Mouse (Mus musculus) neural tube, embryonic 11.5 days (tissue): ENCODE data around the gene Fbxl18. TPM values are rescaled to one million over a fixed set of nuclear protein-coding genes. Genes with fewer than 3 reads are reported as not detected.

Experiments
- ATAC-seq: fragments of 200-750 bp; cut with Nextera tagmentation; 2 replicates; pipeline ENCODE4 v1.8.0; 2017; ENCODE audit warnings: moderate number of reproducible peaks, mild to moderate bottlenecking, moderate TSS enrichment, moderate library complexity; ENCODE audit not compliant: insufficient read depth, low FRiP score, low TSS enrichment
- DNase-seq: peaks from one replicate; pipeline ENCODE4 v3.0.0-alpha.2; 2015; ENCODE audit warnings: low spot score
- H3K27ac ChIP-seq: fragments of 300-500 bp; sonication (generic); 2 replicates; pipeline ENCODE4 v1.5.1; 2014; ENCODE audit warnings: low read depth, mild to moderate bottlenecking, low read length
- H3K27me3 ChIP-seq: fragments of 300-500 bp; sonication (generic); 2 replicates; pipeline ENCODE4 v1.6.1; 2014; ENCODE audit warnings: mild to moderate bottlenecking, low read length, mixed read lengths; ENCODE audit not compliant: control insufficient read depth, insufficient read depth
- H3K36me3 ChIP-seq: fragments of 300-500 bp; sonication (generic); 2 replicates; pipeline ENCODE4 v1.6.1; 2014; ENCODE audit warnings: mild to moderate bottlenecking, low read length, moderate library complexity, mixed read lengths; ENCODE audit not compliant: control insufficient read depth, insufficient read depth
- H3K4me1 ChIP-seq: fragments of 300-500 bp; sonication (generic); 2 replicates; pipeline ENCODE4 v1.6.1; 2014; ENCODE audit warnings: low read length, mixed read lengths; ENCODE audit not compliant: control insufficient read depth, insufficient read depth
- H3K4me2 ChIP-seq: fragments of 300-500 bp; sonication (generic); 2 replicates; pipeline ENCODE4 v1.6.1; 2014; ENCODE audit warnings: low read depth, mild to moderate bottlenecking, moderate library complexity
- H3K4me3 ChIP-seq: fragments of 300-500 bp; sonication (generic); 2 replicates; pipeline ENCODE4 v1.5.1; 2014; ENCODE audit warnings: low read depth, low read length
- H3K9ac ChIP-seq: fragments of 300-500 bp; sonication (generic); 2 replicates; pipeline ENCODE4 v1.6.1; 2014; ENCODE audit warnings: mild to moderate bottlenecking, low read length
- H3K9me3 ChIP-seq: fragments of 300-500 bp; sonication (generic); 2 replicates; pipeline ENCODE4 v1.6.1; 2016; ENCODE audit warnings: low read length; ENCODE audit not compliant: control insufficient read depth
- WGBS: fragments of 180-500 bp; shearing (Covaris S2); extraction: QIAGEN DNeasy Blood & Tissue Kit; methylation state at CpG from one replicate; pipeline ENCODE4 v1.1.7; 2014; 5-methylcytosine and 5-hydroxymethylcytosine counted together
- polyA plus RNA-seq: library from polyadenylated mRNA; unstranded; fragments of >200 nt; fragmentation: Nextera tagmentation; extraction: Ambion mirVana; gene quantifications from 2 replicates; pipeline ENCODE4 v1.2.1, GENCODE M21; 2014

The Fbxl18 gene
- 12.2 and 13.7 TPM in 2 replicates for polyA plus RNA-seq

DNA sequence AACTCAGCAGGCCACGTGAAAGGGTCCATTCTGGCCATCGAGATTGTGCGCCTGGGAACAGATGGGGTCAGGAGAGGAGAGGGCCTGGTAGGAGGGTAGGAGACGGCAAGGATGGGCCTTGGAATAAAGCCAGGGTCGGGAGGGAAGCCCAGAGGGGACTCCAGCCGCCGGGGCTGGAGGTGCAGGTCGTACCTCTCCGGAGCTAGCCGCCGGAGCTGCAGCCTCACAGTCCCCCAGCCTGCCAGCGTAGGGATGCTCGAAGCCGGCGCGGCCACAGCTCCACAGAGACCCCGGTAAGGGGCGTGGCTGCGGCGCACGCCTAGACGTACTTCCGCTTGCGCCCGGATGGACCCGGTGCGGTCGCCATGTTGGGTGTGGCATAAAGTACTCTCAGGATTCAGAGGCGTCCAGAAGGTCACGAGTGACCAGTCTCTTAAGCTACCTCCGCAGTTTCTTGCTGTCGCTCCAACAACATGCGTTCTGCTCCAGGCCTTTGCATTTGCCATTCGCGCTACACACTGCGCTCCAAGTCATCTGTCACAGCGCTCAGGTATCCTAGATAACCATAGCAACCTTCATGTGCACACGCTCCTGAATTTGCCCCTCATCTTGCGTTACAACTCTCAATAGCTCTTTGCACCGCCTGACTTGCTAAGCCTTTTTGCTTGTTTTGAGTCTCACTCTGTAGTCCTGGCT is at the start of gene Fbxl18:
TSS of gene Fbxl18 (minus strand) at position 504 of the 696 bp plus-strand sequence.
- ATAC-seq (peak; percentile 92), DNase-seq (peak; percentile 92)
- peak within 1 kb of the TSS; percentile 89 for H3K4me2 ChIP-seq
- under 1% methylated on average over 40 of the region's 40 CpGs for WGBS
- no peaks in the 10 kb centered on the region for H3K27me3 ChIP-seq
- peaks cover 6% of the 10 kb centered on the region; the same call in 1 of the 2 replicates for H3K36me3 ChIP-seq
- peaks cover 6% of the 10 kb centered on the region; the same call in 1 of the 2 replicates for H3K4me1 ChIP-seq
- peak within 1 kb of the TSS; percentile 67 for H3K27ac ChIP-seq
- H3K4me3 ChIP-seq: peak within 1 kb of the TSS; percentile 55
- H3K9me3 ChIP-seq: no peaks in the 10 kb centered on the region
- H3K9ac ChIP-seq: peak within 1 kb of the TSS; percentile 73

DNA sequence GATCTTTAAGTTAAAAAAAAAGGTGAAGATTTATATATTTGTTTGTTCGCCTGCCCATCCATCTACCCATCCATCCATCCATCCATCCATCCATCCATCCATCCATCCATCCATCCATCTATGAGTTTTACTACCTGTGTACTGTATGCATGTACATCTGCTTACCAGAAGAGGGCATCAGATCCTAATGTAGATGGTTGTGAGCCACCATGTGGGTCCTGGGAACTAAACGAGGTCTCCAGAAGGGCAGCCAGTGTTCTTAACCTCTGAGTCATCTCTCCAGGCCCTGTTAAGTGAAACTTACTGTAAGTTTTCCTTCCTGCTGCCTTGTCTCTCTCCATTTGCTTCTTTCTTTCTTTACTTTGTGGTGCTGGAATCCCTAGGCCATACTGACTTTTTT is 45.2 kb upstream of the Fbxl18 start:
- no peak for DNase-seq
- Histone ChIP-seq H3K4me3 (no peak overlapping the region), H3K36me3 (no peaks in the 10 kb centered on the region), H3K27ac (no peak overlapping the region), H3K9me3 (no peaks in the 10 kb centered on the region), H3K4me2 (no peak overlapping the region), H3K27me3 (no peaks in the 10 kb centered on the region), H3K4me1 (no peaks in the 10 kb centered on the region), H3K9ac (no peak overlapping the region)
- 67% methylated on average over 2 of the region's 2 CpGs for WGBS
- no peak for ATAC-seq

GRCm38 (mm10) chr5:142937956-142938727 is 42.9 kb upstream of the Fbxl18 start:
- H3K27me3 ChIP-seq: no peaks in the 10 kb centered on the region
- H3K9ac ChIP-seq: no peak overlapping the region
- WGBS: 36% methylated on average over 19 of the region's 19 CpGs
- H3K36me3 ChIP-seq: no peaks in the 10 kb centered on the region
- no peak overlapping the region for H3K27ac ChIP-seq
- H3K4me1 ChIP-seq: no peaks in the 10 kb centered on the region
- no peak overlapping the region for H3K4me3 ChIP-seq
- H3K4me2 ChIP-seq: no peak overlapping the region
- H3K9me3 ChIP-seq: no peaks in the 10 kb centered on the region
- ATAC-seq (no peak), DNase-seq (peak; percentile 47)

GRCm38 (mm10) chr5:142936336-142936719 is 41.1 kb upstream of the Fbxl18 start:
- peak overlapping the region; percentile 28 for H3K4me2 ChIP-seq
- ATAC-seq (peak; percentile 41; the same call in 1 of the 2 replicates), DNase-seq (peak; percentile 85)
- H3K4me1 ChIP-seq: no peaks in the 10 kb centered on the region
- no peaks in the 10 kb centered on the region for H3K9me3 ChIP-seq
- no peaks in the 10 kb centered on the region for H3K36me3 ChIP-seq
- H3K27ac ChIP-seq: no peak overlapping the region
- 0 out of 2 replicates have a peak overlapping the region, but pooled peaks have one; percentile 12 for H3K4me3 ChIP-seq
- no peaks in the 10 kb centered on the region for H3K27me3 ChIP-seq
- peak overlapping the region; percentile 41 for H3K9ac ChIP-seq
- 4% methylated on average over 17 of the region's 17 CpGs for WGBS

DNA sequence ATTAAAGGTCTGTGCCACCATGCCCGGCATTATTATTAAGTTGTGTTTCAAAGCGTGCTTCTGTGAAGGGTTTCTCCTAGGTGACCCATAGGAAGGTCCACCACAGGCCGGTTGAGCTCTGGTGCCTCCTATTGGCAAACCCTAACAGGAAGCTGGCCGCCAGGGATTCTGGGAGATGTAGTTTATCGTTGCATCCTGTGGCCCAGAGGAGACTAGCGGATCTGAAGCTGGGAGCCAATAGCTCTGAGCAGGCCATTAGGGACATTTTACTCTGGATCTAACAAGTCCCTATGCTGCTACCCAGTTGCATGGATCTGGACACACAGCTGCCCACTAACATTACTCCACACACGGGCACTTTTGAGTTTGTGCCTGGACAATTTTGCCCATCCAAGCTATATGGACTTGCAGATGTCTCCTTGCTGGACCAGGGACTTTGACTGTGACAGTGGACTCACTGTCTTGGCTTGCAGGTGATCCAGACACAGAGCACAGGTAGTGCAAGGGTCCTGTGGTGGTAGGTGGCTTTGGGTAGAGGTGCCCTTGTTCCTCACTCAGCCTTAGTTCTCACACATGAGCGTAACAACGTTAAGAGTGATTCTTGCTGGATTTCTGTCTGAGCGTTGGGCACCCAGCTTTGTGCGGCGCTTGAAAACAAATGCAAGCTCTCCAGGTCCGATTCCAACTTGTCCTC is 40.6 kb upstream of the Fbxl18 start:
- H3K9me3 ChIP-seq: no peaks in the 10 kb centered on the region
- H3K4me3 ChIP-seq: 0 out of 2 replicates have a peak overlapping the region, but pooled peaks have one; percentile 12
- 20% methylated on average over 13 of the region's 13 CpGs for WGBS
- H3K9ac ChIP-seq: peak overlapping the region; percentile 41
- ATAC-seq (peak; percentile 65), DNase-seq (peak; percentile 87)
- H3K4me1 ChIP-seq: no peaks in the 10 kb centered on the region
- H3K4me2 ChIP-seq: peak overlapping the region; percentile 28
- no peaks in the 10 kb centered on the region for H3K36me3 ChIP-seq
- no peaks in the 10 kb centered on the region for H3K27me3 ChIP-seq
- no peak overlapping the region for H3K27ac ChIP-seq

- 82% methylated on average over 8 of the region's 8 CpGs for WGBS
- H3K36me3 ChIP-seq: no peaks in the 10 kb centered on the region
- ATAC-seq: no peak
Measured at GRCm38 (mm10) chr5:142932731-142933130, 37.5 kb upstream of the Fbxl18 start.

GRCm38 (mm10) chr5:142932084-142932685 is 37.0 kb upstream of the Fbxl18 start:
- 30% methylated on average over 9 of the region's 9 CpGs for WGBS

More at GRCm38 (mm10) chr5:142932731-142933130, 37.5 kb upstream of the Fbxl18 start:
- no peak overlapping the region for H3K4me3 ChIP-seq
- no peak overlapping the region for H3K4me2 ChIP-seq
- H3K27ac ChIP-seq: no peak overlapping the region
- no peaks in the 10 kb centered on the region for H3K9me3 ChIP-seq
- 0 out of 2 replicates have a peak, but pooled peaks cover 3% of the 10 kb centered on the region for H3K27me3 ChIP-seq
- DNase-seq: no peak
- no peak overlapping the region for H3K9ac ChIP-seq
- peaks cover 3% of the 10 kb centered on the region; the same call in 1 of the 2 replicates for H3K4me1 ChIP-seq

GRCm38 (mm10) chr5:142931241-142931745 is 36.1 kb upstream of the Fbxl18 start:
- no peak for ATAC-seq
- 88% methylated on average over 9 of the region's 9 CpGs for WGBS
- Histone ChIP-seq H3K27ac (no peak overlapping the region), H3K27me3 (0 out of 2 replicates have a peak, but pooled peaks cover 3% of the 10 kb centered on the region), H3K4me1 (peaks cover 5% of the 10 kb centered on the region; the same call in 1 of the 2 replicates), H3K4me3 (no peak overlapping the region), H3K36me3 (no peaks in the 10 kb centered on the region), H3K9ac (no peak overlapping the region), H3K9me3 (no peaks in the 10 kb centered on the region), H3K4me2 (no peak overlapping the region)
- no peak for DNase-seq

More at GRCm38 (mm10) chr5:142932084-142932685, 37.0 kb upstream of the Fbxl18 start:
- Histone ChIP-seq H3K9me3 (no peaks in the 10 kb centered on the region), H3K36me3 (no peaks in the 10 kb centered on the region), H3K27ac (no peak overlapping the region), H3K4me3 (no peak overlapping the region), H3K4me2 (no peak overlapping the region), H3K27me3 (0 out of 2 replicates have a peak, but pooled peaks cover 3% of the 10 kb centered on the region), H3K9ac (no peak overlapping the region), H3K4me1 (peaks cover 3% of the 10 kb centered on the region; the same call in 1 of the 2 replicates)
- DNase-seq (peak; percentile 62), ATAC-seq (no peak; the same call in 1 of the 2 replicates)
